In the genomic region with DNA sequence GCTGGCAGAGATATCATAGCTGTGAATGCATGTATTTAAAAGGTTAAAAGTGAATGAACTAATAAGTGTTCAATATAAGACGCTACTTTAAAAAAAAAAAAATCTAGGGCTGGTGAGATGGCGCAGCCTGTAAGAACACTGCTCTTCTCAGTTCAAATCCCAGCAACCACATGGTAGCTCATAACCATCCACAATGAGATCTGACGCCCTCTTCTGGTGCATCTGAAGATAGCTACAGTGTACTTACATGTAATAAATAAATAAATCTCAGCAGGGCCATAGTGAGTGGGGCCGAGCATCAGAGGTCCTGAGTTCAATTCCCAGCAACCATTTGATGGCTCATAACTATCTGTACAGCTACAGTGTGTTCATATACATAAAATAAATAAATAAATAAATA, we compare ENCODE assay signal across 26 mouse cellular contexts. TPM values are rescaled to one million over a fixed set of nuclear protein-coding genes. Genes with fewer than 3 reads are reported as not detected.
DNase-seq lines count a peak whose midpoint lies in the region; ATAC-seq and TF ChIP-seq lines count a peak whose summit lies in the region.
"Had no signal": no experiment of that assay in that cellular context is flagged by ENCODE, and none has a peak within 500 bp of the region (broad histone marks: within the 10 kb centered on the region; RNA-seq: fewer than 3 reads in every experiment).

No protein-coding gene starts in this region.

- 63% methylated on average over 4 of the region's 4 CpGs for WGBS in intestine, postnatal 0 days
- 64% methylated on average over 4 of the region's 4 CpGs for WGBS in intestine, embryonic 15.5 days
- WGBS in lung, postnatal 0 days, result 62% methylated on average over 4 of the region's 4 CpGs

- peaks cover 28% of the 10 kb centered on the region for H3K36me3 ChIP-seq in intestine, postnatal 0 days (ENCODE audit: control insufficient read depth, insufficient read depth)
- peaks cover 23% of the 10 kb centered on the region for H3K36me3 ChIP-seq in intestine, embryonic 15.5 days
- peaks cover 4% of the 10 kb centered on the region; the same call in 1 of the 2 replicates for H3K36me3 ChIP-seq in lung, postnatal 0 days (ENCODE audit: insufficient read depth, low read length)
- H3K36me3 ChIP-seq in E14TG2a.4 (ENCODE audit: insufficient read depth, low read length), result peaks cover 59% of the 10 kb centered on the region

- no peaks in the 10 kb centered on the region; the same call in 1 of the 2 replicates for H3K4me1 ChIP-seq in intestine, postnatal 0 days (replicated peaks; ENCODE audit: control insufficient read depth, insufficient read depth, low read length)
- 0 out of 2 replicates have a peak, but pooled peaks cover 6% of the 10 kb centered on the region for H3K4me1 ChIP-seq in intestine, embryonic 15.5 days (replicated peaks)
- H3K4me1 ChIP-seq in lung, postnatal 0 days (ENCODE audit: insufficient read depth, low read depth, low read length), result no peaks in the 10 kb centered on the region
- peaks cover 28% of the 10 kb centered on the region for H3K4me1 ChIP-seq in E14TG2a.4 (replicated peaks; ENCODE audit: low read depth, low read length)
- H3K4me1 ChIP-seq: embryonic facial prominence, embryonic 13.5 days; neural tube, embryonic 12.5 days had no signal

- no peaks in the 10 kb centered on the region for H3K9me3 ChIP-seq in intestine, postnatal 0 days (ENCODE audit: control insufficient read depth)
- H3K9me3 ChIP-seq in intestine, embryonic 15.5 days, result no peaks in the 10 kb centered on the region
- no peaks in the 10 kb centered on the region for H3K9me3 ChIP-seq in lung, postnatal 0 days (ENCODE audit: low read length)
- H3K9me3 ChIP-seq in E14TG2a.4 (ENCODE audit: low read length), result 0 out of 2 replicates have a peak, but pooled peaks cover 2% of the 10 kb centered on the region
- H3K9me3 ChIP-seq: embryonic facial prominence, embryonic 13.5 days; limb, embryonic 12.5 days; liver, embryonic 15.5 days; neural tube, embryonic 12.5 days had no signal

- H3K27ac ChIP-seq in intestine, postnatal 0 days (ENCODE audit: low read depth, low read length), result no peak overlapping the region
- no peak overlapping the region for H3K27ac ChIP-seq in intestine, embryonic 15.5 days
- no peak overlapping the region for H3K27ac ChIP-seq in lung, postnatal 0 days (ENCODE audit: low read length)
- H3K27ac ChIP-seq: embryonic facial prominence, embryonic 13.5 days; heart, embryonic 13.5 days; limb, embryonic 12.5 days; liver, embryonic 15.5 days; macrophage; midbrain, embryonic 10.5 days; neural tube, embryonic 12.5 days had no signal

- no peak overlapping the region for H3K9ac ChIP-seq in intestine, postnatal 0 days (ENCODE audit: low read depth, low read length)
- no peak overlapping the region for H3K9ac ChIP-seq in intestine, embryonic 15.5 days
- H3K9ac ChIP-seq in lung, postnatal 0 days (replicated peaks; ENCODE audit: low read depth), result no peak overlapping the region
- H3K9ac ChIP-seq: embryonic facial prominence, embryonic 13.5 days; heart, embryonic 13.5 days; limb, embryonic 12.5 days; liver, embryonic 15.5 days; neural tube, embryonic 12.5 days had no signal

- H3K4me3 ChIP-seq in intestine, postnatal 0 days (ENCODE audit: low read depth, low read length), result no peak overlapping the region
- no peak overlapping the region for H3K4me3 ChIP-seq in intestine, embryonic 15.5 days (replicated peaks)
- H3K4me3 ChIP-seq in lung, postnatal 0 days (ENCODE audit: low read depth, low read length), result no peak overlapping the region
- no peak overlapping the region for H3K4me3 ChIP-seq in E14TG2a.4 (replicated peaks; ENCODE audit: low read length)
- H3K4me3 ChIP-seq: embryonic facial prominence, embryonic 13.5 days; heart, embryonic 13.5 days; limb, embryonic 12.5 days; liver, embryonic 15.5 days; midbrain, embryonic 10.5 days; neural tube, embryonic 12.5 days had no signal

- H3K27me3 ChIP-seq in intestine, postnatal 0 days (replicated peaks; ENCODE audit: control insufficient read depth, insufficient read depth, low read length), result peaks cover 3% of the 10 kb centered on the region
- peaks cover 6% of the 10 kb centered on the region; the same call in 1 of the 2 replicates for H3K27me3 ChIP-seq in intestine, embryonic 15.5 days (replicated peaks)
- H3K27me3 ChIP-seq in lung, postnatal 0 days (replicated peaks; ENCODE audit: insufficient read depth, low read length), result 0 out of 2 replicates have a peak, but pooled peaks cover 7% of the 10 kb centered on the region
- H3K27me3 ChIP-seq in E14TG2a.4 (ENCODE audit: insufficient read depth, low read length), result peaks cover 19% of the 10 kb centered on the region
- H3K27me3 ChIP-seq: embryonic facial prominence, embryonic 13.5 days; limb, embryonic 12.5 days had no signal

- no peak for ATAC-seq in intestine, postnatal 0 days
- ATAC-seq in intestine, embryonic 15.5 days, result no peak
- ATAC-seq in lung, postnatal 0 days, result no peak
- no peak for ATAC-seq in erythroblast, adult 5-6 weeks (replicated peaks; ENCODE audit: low FRiP score, poor library complexity, severe bottlenecking)
- ATAC-seq: CD4-positive, CD25-positive, alpha-beta regulatory T cell, adult 4 months; forebrain, embryonic 16.5 days; hindbrain, embryonic 16.5 days had no signal

- peak; percentile 48 for TF ChIP-seq CTCF in intestine, postnatal 0 days (IDR thresholded peaks at IDR 0.05; ENCODE audit: low read depth)
- peak; percentile 38 for TF ChIP-seq CTCF in lung, postnatal 0 days (IDR thresholded peaks at IDR 0.05)
- peak; percentile 25; the same call in 1 of the 2 replicates for TF ChIP-seq CTCF in E14TG2a.4 (conservative IDR thresholded peaks at IDR 0.05; ENCODE audit: low read length)

- no peak for TF ChIP-seq EP300 in lung, postnatal 0 days (IDR thresholded peaks at IDR 0.05)

- DNase-seq in lung, postnatal 0 days (ENCODE audit: low spot score), result no peak
- no peak for DNase-seq in lung, postnatal 14 days
- peak; percentile 61 for DNase-seq in R1 (ENCODE audit: low read depth, low spot score)
- DNase-seq in embryo, embryonic 9.5 days (ENCODE audit: extremely low spot score), result no peak
- DNase-seq: adrenal gland, adult 8-10 months; cerebellum, adult 9-11 months; heart, postnatal 4 days; kidney, adult 18-20 months; kidney, postnatal 25 days; thymus, postnatal 4 days had no signal

- H3K4me2 ChIP-seq in intestine, postnatal 0 days (replicated peaks; ENCODE audit: low read depth), result no peak overlapping the region
- no peak overlapping the region for H3K4me2 ChIP-seq in intestine, embryonic 15.5 days (replicated peaks)
- no peak overlapping the region for H3K4me2 ChIP-seq in lung, postnatal 0 days (replicated peaks; ENCODE audit: low read depth, low read length)
- H3K4me2 ChIP-seq: embryonic facial prominence, embryonic 13.5 days; heart, embryonic 13.5 days; limb, embryonic 12.5 days; liver, embryonic 15.5 days; neural tube, embryonic 12.5 days had no signal

RNA-seq across cellular contexts. Expression of a gene that starts 4.6 kb away (rescaled TPM):
- 36.3 and 39.2 TPM in 2 replicates for polyA plus RNA-seq in intestine, postnatal 0 days (2015; fragmentation: Nextera tagmentation; extraction: Ambion mirVana)
- 49.6 and 52.5 TPM in 2 replicates for polyA plus RNA-seq in intestine, embryonic 15.5 days (2015; fragmentation: Nextera tagmentation; extraction: Ambion mirVana)
- 19.1 and 25.2 TPM in 2 replicates for polyA plus RNA-seq in lung, postnatal 0 days (2015; fragmentation: Nextera tagmentation; extraction: Ambion mirVana)
- total RNA-seq in erythroblast, adult 5-6 weeks (2015; ENCODE audit: low replicate concordance), result not detected in 2 replicates
- total RNA-seq in erythroblast, adult 5-6 weeks (2017; ENCODE audit: low replicate concordance), result not detected in 2 replicates
- total RNA-seq: granulocyte monocyte progenitor cell, adult 5-6 weeks; monocyte, adult 5-6 weeks had no signal

RNA-seq across cellular contexts. Expression of a gene that starts 19.1 kb away (rescaled TPM):
- 32.9 and 33.1 TPM in 2 replicates for polyA plus RNA-seq in intestine, postnatal 0 days (2015; fragmentation: Nextera tagmentation; extraction: Ambion mirVana)
- polyA plus RNA-seq in intestine, embryonic 15.5 days (2015; fragmentation: Nextera tagmentation; extraction: Ambion mirVana), result 106 and 107 TPM in 2 replicates
- polyA plus RNA-seq in lung, postnatal 0 days (2015; fragmentation: Nextera tagmentation; extraction: Ambion mirVana), result 14.5 and 15.3 TPM in 2 replicates
- total RNA-seq in erythroblast, adult 5-6 weeks (2015; ENCODE audit: low replicate concordance), result 30.6 and 34.7 TPM in 2 replicates
- total RNA-seq in erythroblast, adult 5-6 weeks (2017; ENCODE audit: low replicate concordance), result 78.5 and 87.8 TPM in 2 replicates

RNA-seq across cellular contexts. Expression of a gene that starts 22.6 kb away (rescaled TPM):
- polyA plus RNA-seq in intestine, postnatal 0 days (2015; fragmentation: Nextera tagmentation; extraction: Ambion mirVana), result 81.2 and 81.6 TPM in 2 replicates
- 62.2 and 72.1 TPM in 2 replicates for polyA plus RNA-seq in intestine, embryonic 15.5 days (2015; fragmentation: Nextera tagmentation; extraction: Ambion mirVana)
- 72.0 and 78.8 TPM in 2 replicates for polyA plus RNA-seq in lung, postnatal 0 days (2015; fragmentation: Nextera tagmentation; extraction: Ambion mirVana)
- 112 and 136 TPM in 2 replicates for total RNA-seq in erythroblast, adult 5-6 weeks (2015; ENCODE audit: low replicate concordance)
- 210 and 272 TPM in 2 replicates for total RNA-seq in erythroblast, adult 5-6 weeks (2017; ENCODE audit: low replicate concordance)

RNA-seq across cellular contexts. Expression of a gene that starts 37.7 kb away (rescaled TPM):
- 22.7 and 23.9 TPM in 2 replicates for polyA plus RNA-seq in intestine, postnatal 0 days (2015; fragmentation: Nextera tagmentation; extraction: Ambion mirVana)
- 24.2 and 25.0 TPM in 2 replicates for polyA plus RNA-seq in intestine, embryonic 15.5 days (2015; fragmentation: Nextera tagmentation; extraction: Ambion mirVana)
- polyA plus RNA-seq in lung, postnatal 0 days (2015; fragmentation: Nextera tagmentation; extraction: Ambion mirVana), result 59.5 and 70.3 TPM in 2 replicates
- total RNA-seq in erythroblast, adult 5-6 weeks (2015; ENCODE audit: low replicate concordance), result 78.6 and 90.1 TPM in 2 replicates
- 218 and 344 TPM in 2 replicates for total RNA-seq in erythroblast, adult 5-6 weeks (2017; ENCODE audit: low replicate concordance)
